Mouse (Mus musculus) small intestine, adult 2 months (tissue): ENCODE results near the gene Sox6.

Experiments used
- CTCF ChIP-seq: fragments of 200-500 bp; IDR thresholded peaks from 2 replicates; pipeline ENCODE4 v1.5.1; 2012; ENCODE audit warnings: low read depth, mild to moderate bottlenecking, control low read depth, inconsistent platforms, low read length, moderate library complexity, mixed read lengths; ENCODE audit not compliant: insufficient replicate concordance, insufficient read length; ENCODE audit errors: extremely low read depth
- POLR2A ChIP-seq: fragments of 200-500 bp; IDR thresholded peaks from 2 replicates; pipeline ENCODE4 v1.6.1; 2012; ENCODE audit warnings: low read depth, mild to moderate bottlenecking, control low read depth, inconsistent platforms, low read length, moderate library complexity

DNA sequence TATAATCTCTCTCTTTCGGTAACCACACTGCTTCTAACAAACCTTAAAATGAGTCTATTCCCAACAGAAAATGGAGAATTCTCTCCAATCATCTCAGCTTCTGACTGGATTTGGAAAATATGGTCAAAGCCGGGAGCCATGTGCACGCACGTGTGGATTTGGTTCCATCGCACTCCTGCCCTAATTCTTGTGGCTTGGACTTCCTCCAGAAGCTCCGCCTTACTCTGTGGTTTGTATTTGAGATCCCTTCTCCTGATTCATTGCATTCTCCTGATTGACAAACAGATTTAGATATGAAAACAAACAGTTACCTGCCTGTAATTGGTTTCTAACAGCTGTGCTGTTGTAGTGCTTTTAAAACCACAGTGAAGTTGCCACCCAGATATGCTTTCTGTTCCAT is 351.9 kb downstream of the Sox6 start:
- TF ChIP-seq CTCF (no peak), POLR2A (no peak)
